Mouse (Mus musculus) embryonic facial prominence, embryonic 11.5 days (tissue): ENCODE data around the gene Lin37. TPM values are rescaled to one million over a fixed set of nuclear protein-coding genes. Genes with fewer than 3 reads are reported as not detected.

Source experiments
- microRNA-seq: library from miRNA; unstranded; fragments of <30 nt; microRNA quantifications from one replicate; pipeline ENCODE4, GENCODE M21; 2016; ENCODE audit warnings: borderline number of aligned reads
- polyA plus RNA-seq: library from polyadenylated mRNA; unstranded; fragments of >200 nt; fragmentation: Nextera tagmentation; extraction: Ambion mirVana; gene quantifications from 2 replicates; pipeline ENCODE4 v1.2.1, GENCODE M21; 2014

The Lin37 gene
- polyA plus RNA-seq, 1 experiment from 2014 or later, result 44.8 TPM

Small RNA genes within 50 kb of the gene (microRNA-seq; reads per million reads assigned to microRNA genes)
- gene Gm38670 (1.9 reads per million), gene Mir3569 (not detected)

Other genes starting within 250 kb of the Lin37 start
- gene Syne4, start 245.0 kb downstream of the Lin37 start, polyA plus RNA-seq, result 34.5 and 44.5 TPM in 2 replicates
- 1.4 TPM in 1 of 2 replicates, not detected in the other for gene E130208F15Rik, start 238.1 kb downstream of the Lin37 start, polyA plus RNA-seq
- gene Sdhaf1, start 235.9 kb downstream of the Lin37 start, polyA plus RNA-seq, result 24.4 and 25.0 TPM in 2 replicates
- 4.5 and 5.1 TPM in 2 replicates for gene Lrfn3, start 197.1 kb downstream of the Lin37 start, polyA plus RNA-seq
- gene Tyrobp, start 146.1 kb downstream of the Lin37 start, polyA plus RNA-seq, result 16.9 and 17.9 TPM in 2 replicates
- gene Hcst, start 140.0 kb downstream of the Lin37 start, polyA plus RNA-seq, result 0.72 TPM in 1 of 2 replicates, not detected in the other
- gene Nfkbid, start 138.1 kb downstream of the Lin37 start, polyA plus RNA-seq, result 1.6 TPM in 2 replicates
- 40.2 and 45.4 TPM in 2 replicates for gene Aplp1, start 114.3 kb downstream of the Lin37 start, polyA plus RNA-seq
- 0.45 and 0.84 TPM in 2 replicates for gene Kirrel2, start 102.1 kb downstream of the Lin37 start, polyA plus RNA-seq
- 0.36 TPM in 1 of 2 replicates, not detected in the other for gene Nphs1, start 101.5 kb downstream of the Lin37 start, polyA plus RNA-seq
- not detected in 2 replicates for gene Prodh2, start 66.2 kb downstream of the Lin37 start, polyA plus RNA-seq
- 11.5 and 14.7 TPM in 2 replicates for gene Arhgap33, start 24.8 kb downstream of the Lin37 start, polyA plus RNA-seq
- gene Hspb6, start 7.7 kb downstream of the Lin37 start, polyA plus RNA-seq, result 4.4 and 6.2 TPM in 2 replicates
- 13.0 and 13.7 TPM in 2 replicates for gene Proser3, start 7.5 kb downstream of the Lin37 start, polyA plus RNA-seq
- 99.9 and 102 TPM in 2 replicates for gene U2af1l4, start 3.5 kb upstream of the Lin37 start, polyA plus RNA-seq
- 5.9 and 7.0 TPM in 2 replicates for gene Gm49396, start 3.5 kb upstream of the Lin37 start, polyA plus RNA-seq
- gene Psenen, start 3.8 kb upstream of the Lin37 start, polyA plus RNA-seq, result 108 and 110 TPM in 2 replicates
- gene Igflr1, start 5.6 kb upstream of the Lin37 start, polyA plus RNA-seq, result 1.5 and 2.9 TPM in 2 replicates
- gene Kmt2b, start 28.9 kb upstream of the Lin37 start, polyA plus RNA-seq, result 7.2 and 8.4 TPM in 2 replicates
- gene Zbtb32, start 39.1 kb upstream of the Lin37 start, polyA plus RNA-seq, result 0.21 and 0.43 TPM in 2 replicates
- 0.14 and 0.35 TPM in 2 replicates for gene Upk1a, start 53.0 kb upstream of the Lin37 start, polyA plus RNA-seq
- gene Cox6b1, start 66.3 kb upstream of the Lin37 start, polyA plus RNA-seq, result 700 and 782 TPM in 2 replicates
- 0.20 TPM in 1 of 2 replicates, not detected in the other for gene Etv2, start 76.0 kb upstream of the Lin37 start, polyA plus RNA-seq
- 108 and 118 TPM in 2 replicates for gene Rbm42, start 90.5 kb upstream of the Lin37 start, polyA plus RNA-seq
- gene Haus5, start 105.2 kb upstream of the Lin37 start, polyA plus RNA-seq, result 50.1 and 53.1 TPM in 2 replicates
- not detected in 2 replicates for gene Pmis2, start 111.8 kb upstream of the Lin37 start, polyA plus RNA-seq
- not detected in 2 replicates for gene 2200002J24Rik, start 139.1 kb upstream of the Lin37 start, polyA plus RNA-seq
- 0.26 TPM in 1 of 2 replicates, not detected in the other for gene Atp4a, start 152.4 kb upstream of the Lin37 start, polyA plus RNA-seq
- 129 and 145 TPM in 2 replicates for gene Tmem147, start 169.7 kb upstream of the Lin37 start, polyA plus RNA-seq
- 0.24 TPM in 1 of 2 replicates, not detected in the other for gene Gapdhs, start 183.8 kb upstream of the Lin37 start, polyA plus RNA-seq
- gene Sbsn, start 191.6 kb upstream of the Lin37 start, polyA plus RNA-seq, result 1.0 and 2.0 TPM in 2 replicates
- gene Dmkn, start 203.9 kb upstream of the Lin37 start, polyA plus RNA-seq, result not detected in 2 replicates
- not detected in 2 replicates for gene Krtdap, start 228.1 kb upstream of the Lin37 start, polyA plus RNA-seq